ENCODE assay signal across 9 mouse cellular contexts in the genomic region with DNA sequence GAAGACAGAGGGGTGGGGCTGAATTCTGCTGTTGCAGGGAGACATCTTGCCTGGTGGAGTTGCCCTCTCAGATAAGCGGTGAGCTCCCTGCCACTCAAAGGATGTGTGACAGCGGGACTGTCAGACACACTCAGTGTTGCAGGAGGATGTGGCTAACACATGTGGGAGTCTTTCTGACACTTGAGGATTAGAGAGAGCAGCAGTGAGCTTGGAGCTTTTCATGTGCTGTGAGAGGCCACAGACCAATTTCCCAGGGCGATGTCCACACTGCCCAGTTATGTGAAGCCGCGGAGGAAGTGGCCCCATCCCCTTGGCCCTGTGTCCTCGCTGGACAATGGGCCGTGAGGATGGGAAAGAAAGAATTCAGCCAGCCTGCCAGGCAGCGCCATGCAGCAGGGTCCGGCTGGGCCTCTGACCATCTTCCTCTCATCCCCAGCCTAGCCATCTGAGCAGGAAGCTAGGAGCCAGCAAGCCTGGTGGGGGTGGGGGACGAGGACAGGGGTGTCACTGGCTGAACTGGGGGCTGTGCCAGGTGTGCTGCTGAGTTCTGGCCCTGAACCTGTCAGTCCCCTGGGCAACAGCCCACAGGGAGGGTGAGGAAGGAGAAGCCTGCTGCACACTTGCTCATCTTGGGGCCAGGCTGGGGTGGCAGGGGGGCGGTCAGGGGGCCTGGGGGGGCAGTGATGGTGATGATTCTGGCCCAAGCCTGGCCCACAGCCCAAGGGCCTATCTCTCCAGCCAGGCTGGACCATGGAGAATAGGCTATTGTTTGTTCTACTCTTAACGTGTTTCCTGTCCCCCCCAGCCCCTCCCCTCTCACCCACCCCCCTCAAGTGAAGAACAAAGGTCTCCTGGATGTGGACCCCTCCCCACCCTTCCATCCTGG. TPM values are rescaled to one million over a fixed set of nuclear protein-coding genes. Genes with fewer than 3 reads are reported as not detected.
DNase-seq lines count a peak whose midpoint lies in the region; ATAC-seq and TF ChIP-seq lines count a peak whose summit lies in the region.
"Had no signal": no experiment of that assay in that cellular context is flagged by ENCODE, and none has a peak within 500 bp of the region (broad histone marks: within the 10 kb centered on the region; RNA-seq: fewer than 3 reads in every experiment).

No protein-coding gene starts in this region.

- H3K36me3 ChIP-seq in heart, embryonic 10.5 days, result no peaks in the 10 kb centered on the region
- H3K36me3 ChIP-seq in kidney, adult 2 months (ENCODE audit: control insufficient read depth, insufficient read depth, low read length), result no peaks in the 10 kb centered on the region
- no peaks in the 10 kb centered on the region for H3K36me3 ChIP-seq in lung, embryonic 15.5 days
- H3K36me3 ChIP-seq in stomach, embryonic 14.5 days (ENCODE audit: control insufficient read depth, insufficient read depth, low read length), result no peaks in the 10 kb centered on the region

- ATAC-seq in lung, embryonic 15.5 days (ENCODE audit: borderline replicate concordance, extremely low read depth, low FRiP score, low TSS enrichment), result peak; percentile 2; the same call in 1 of the 2 replicates
- ATAC-seq in stomach, embryonic 14.5 days (ENCODE audit: insufficient number of reproducible peaks, insufficient read depth, low FRiP score, low read depth), result no peak

- H3K9ac ChIP-seq in lung, embryonic 15.5 days, result peak overlapping the region; percentile 16; the same call in 1 of the 2 replicates
- no peak overlapping the region for H3K9ac ChIP-seq in stomach, embryonic 14.5 days (replicated peaks; ENCODE audit: low read depth, low read length)

- WGBS in heart, embryonic 10.5 days, result 9% methylated on average over 11 of the region's 12 CpGs
- 42% methylated on average over 12 of the region's 12 CpGs for WGBS in kidney, adult 2 months
- 14% methylated on average over 11 of the region's 12 CpGs for WGBS in lung, embryonic 15.5 days
- 19% methylated on average over 12 of the region's 12 CpGs for WGBS in stomach, embryonic 14.5 days

- H3K27me3 ChIP-seq in heart, embryonic 10.5 days (ENCODE audit: insufficient read depth, poor library complexity, severe bottlenecking), result 0 out of 2 replicates have a peak, but pooled peaks cover 4% of the 10 kb centered on the region
- H3K27me3 ChIP-seq in kidney, adult 2 months (replicated peaks; ENCODE audit: control insufficient read depth, insufficient read depth, low read length), result no peaks in the 10 kb centered on the region
- H3K27me3 ChIP-seq in lung, embryonic 15.5 days, result no peaks in the 10 kb centered on the region
- H3K27me3 ChIP-seq in stomach, embryonic 14.5 days (ENCODE audit: control insufficient read depth, insufficient read depth, low read length), result no peaks in the 10 kb centered on the region

- H3K4me2 ChIP-seq in lung, embryonic 15.5 days, result peak overlapping the region; percentile 19; the same call in 1 of the 2 replicates
- H3K4me2 ChIP-seq in stomach, embryonic 14.5 days (replicated peaks; ENCODE audit: low read depth, low read length), result no peak overlapping the region

- H3K9me3 ChIP-seq in heart, embryonic 10.5 days, result no peaks in the 10 kb centered on the region
- no peaks in the 10 kb centered on the region for H3K9me3 ChIP-seq in lung, embryonic 15.5 days
- no peaks in the 10 kb centered on the region for H3K9me3 ChIP-seq in stomach, embryonic 14.5 days (ENCODE audit: control insufficient read depth, low read depth, low read length)

- peak; percentile 66 for DNase-seq in kidney, adult 11 months
- DNase-seq in kidney, adult 8-10 months, result no peak
- peak; percentile 59 to 77 for DNase-seq in cerebellum, postnatal 25 days
- no peak for DNase-seq in heart, embryonic 10.5 days (ENCODE audit: low spot score)
- DNase-seq in kidney, adult 2 months, result peak; percentile 83
- DNase-seq in left cerebral cortex, adult 8-10 months (ENCODE audit: low spot score in 2 of 2), result no peak

- peaks cover 76% of the 10 kb centered on the region for H3K4me1 ChIP-seq in heart, embryonic 10.5 days
- peaks cover 19% of the 10 kb centered on the region for H3K4me1 ChIP-seq in kidney, adult 2 months (ENCODE audit: control insufficient read depth, insufficient read depth, low read length)
- peaks cover 80% of the 10 kb centered on the region for H3K4me1 ChIP-seq in lung, embryonic 15.5 days
- peaks cover 66% of the 10 kb centered on the region for H3K4me1 ChIP-seq in stomach, embryonic 14.5 days (ENCODE audit: control insufficient read depth, insufficient read depth, low read length)

- no peak for TF ChIP-seq CTCF in kidney, adult 2 months (conservative IDR thresholded peaks at IDR 0.05; ENCODE audit: insufficient read depth, insufficient read length, low read depth, low read length)

- TF ChIP-seq POLR2A in kidney, adult 2 months (IDR thresholded peaks at IDR 0.05; ENCODE audit: low read depth, low read length), result no peak

- peak overlapping the region; percentile 94 for H3K27ac ChIP-seq in heart, embryonic 10.5 days
- peak overlapping the region; percentile 93 for H3K27ac ChIP-seq in kidney, adult 2 months (ENCODE audit: insufficient read depth, low read depth, low read length)
- H3K27ac ChIP-seq in lung, embryonic 15.5 days, result peak overlapping the region; percentile 93
- peak overlapping the region; percentile 93 for H3K27ac ChIP-seq in stomach, embryonic 14.5 days (ENCODE audit: low read length)

- no peak overlapping the region for H3K4me3 ChIP-seq in heart, embryonic 10.5 days
- H3K4me3 ChIP-seq in kidney, adult 2 months (ENCODE audit: insufficient read depth, low read depth, low read length), result no peak overlapping the region
- no peak overlapping the region for H3K4me3 ChIP-seq in lung, embryonic 15.5 days
- no peak overlapping the region for H3K4me3 ChIP-seq in stomach, embryonic 14.5 days (ENCODE audit: low read depth, low read length)

RNA-seq across cellular contexts. Expression of a gene that starts 7.0 kb away (rescaled TPM):
- polyA plus RNA-seq in heart, embryonic 10.5 days (2016; fragmentation: Nextera tagmentation; extraction: Ambion mirVana), result 35.1 and 37.3 TPM in 2 replicates
- 59.2 and 66.7 TPM in 2 replicates for polyA plus RNA-seq in kidney, adult 2 months (2012; rRNA removed)
- 105 and 109 TPM in 2 replicates for polyA plus RNA-seq in lung, embryonic 15.5 days (2015; fragmentation: Nextera tagmentation; extraction: Ambion mirVana)
- 40.7 and 41.7 TPM in 2 replicates for polyA plus RNA-seq in stomach, embryonic 14.5 days (2014; fragmentation: Nextera tagmentation; extraction: Ambion mirVana)
- 10 to 100 TPM; 16.8 to 22.9 (median 20.1) TPM for total RNA-seq in left cerebral cortex, adult 8-10 months (2022)

RNA-seq across cellular contexts. Expression of a gene that starts 19.9 kb away (rescaled TPM):
- 2.2 TPM in 1 of 2 replicates, not detected in the other for polyA plus RNA-seq in heart, embryonic 10.5 days (2016; fragmentation: Nextera tagmentation; extraction: Ambion mirVana)
- 0.24 and 0.25 TPM in 2 replicates for polyA plus RNA-seq in kidney, adult 2 months (2012; rRNA removed)
- polyA plus RNA-seq in lung, embryonic 15.5 days (2015; fragmentation: Nextera tagmentation; extraction: Ambion mirVana), result 0.69 and 0.72 TPM in 2 replicates
- polyA plus RNA-seq in stomach, embryonic 14.5 days (2014; fragmentation: Nextera tagmentation; extraction: Ambion mirVana), result 30.0 and 39.7 TPM in 2 replicates
- total RNA-seq in left cerebral cortex, adult 8-10 months (2022), result not detected
- total RNA-seq: layer of hippocampus, postnatal 10 days had no signal

RNA-seq across cellular contexts. Expression of a gene that starts 32.6 kb away (rescaled TPM):
- 3.5 and 4.0 TPM in 2 replicates for polyA plus RNA-seq in heart, embryonic 10.5 days (2016; fragmentation: Nextera tagmentation; extraction: Ambion mirVana)
- 80.4 and 93.7 TPM in 2 replicates for polyA plus RNA-seq in kidney, adult 2 months (2012; rRNA removed)
- polyA plus RNA-seq in lung, embryonic 15.5 days (2015; fragmentation: Nextera tagmentation; extraction: Ambion mirVana), result 7.1 and 7.6 TPM in 2 replicates
- 6.5 and 7.6 TPM in 2 replicates for polyA plus RNA-seq in stomach, embryonic 14.5 days (2014; fragmentation: Nextera tagmentation; extraction: Ambion mirVana)
- 1 to 10 TPM; 4.9 to 5.4 (median 5.0) TPM for total RNA-seq in left cerebral cortex, adult 8-10 months (2022)

RNA-seq across cellular contexts. Expression of a gene that starts 41.5 kb away (rescaled TPM):
- polyA plus RNA-seq in heart, embryonic 10.5 days (2016; fragmentation: Nextera tagmentation; extraction: Ambion mirVana), result 51.5 and 56.6 TPM in 2 replicates
- 56.5 and 68.1 TPM in 2 replicates for polyA plus RNA-seq in kidney, adult 2 months (2012; rRNA removed)
- 54.0 and 56.2 TPM in 2 replicates for polyA plus RNA-seq in lung, embryonic 15.5 days (2015; fragmentation: Nextera tagmentation; extraction: Ambion mirVana)
- polyA plus RNA-seq in stomach, embryonic 14.5 days (2014; fragmentation: Nextera tagmentation; extraction: Ambion mirVana), result 38.2 and 40.4 TPM in 2 replicates
- total RNA-seq in left cerebral cortex, adult 8-10 months (2022), result 10 to 100 TPM; 53.5 to 64.7 (median 57.6) TPM

Comparison
In these comparisons a context has a peak if more than half of its experiments do, and no peak if none do; other contexts are left out.
1. DNase-seq: peak in kidney, adult 11 months (single experiment), cerebellum, postnatal 25 days (2 of 2) and kidney, adult 2 months (single experiment); none in kidney, adult 8-10 months (0 of 2), heart, embryonic 10.5 days (single experiment) and left cerebral cortex, adult 8-10 months (0 of 2).
2. Peak in every context shown above with its lines, with median percentiles within 50 percentile points of each other: H3K27ac ChIP-seq.